Mouse (Mus musculus) monocyte, adult 59 days (primary cell): ENCODE measurements around the gene Scn5a. TPM values are rescaled to one million over a fixed set of nuclear protein-coding genes. Genes with fewer than 3 reads are reported as not detected.

Experiments
- total RNA-seq, 2 experiments: library from RNA; stranded (reverse); gene quantifications; one replicate each; pipeline ENCODE4 v1.2.4; 2023

Scn5a gene
- not detected for total RNA-seq

GRCm38 (mm10) chr9:119578636-119579438 lies at the start of gene Scn5a:
Scn5a (minus strand) TSS chr9:119579016.

GRCm38 (mm10) chr9:119444738-119445429 lies 133.9 kb downstream of the Scn5a start, which contains the start of gene Exog:
Exog (plus strand) TSS chr9:119444943.

Other genes with a start within 250 kb of the Scn5a start
- 10 to 100 TPM; 71.9 to 80.1 TPM for gene Acaa1a, start 239.3 kb downstream of the Scn5a start, total RNA-seq
- gene Myd88, start 237.6 kb downstream of the Scn5a start, total RNA-seq = 100 to 1,000 TPM; 107 to 123 TPM
- 1 to 10 TPM; 2.8 to 3.0 TPM for gene Xylb, start 221.6 kb downstream of the Scn5a start, total RNA-seq
- not detected for gene Slc22a14, start 213.5 kb downstream of the Scn5a start, total RNA-seq
- gene Acvr2b, start 176.9 kb downstream of the Scn5a start, total RNA-seq = 1 to 10 TPM; 5.4 to 7.9 TPM
- gene Exog, start 134.1 kb downstream of the Scn5a start, total RNA-seq = 1 to 10 TPM; 3.1 to 4.1 TPM
- not detected for gene Scn10a, start 140.3 kb upstream of the Scn5a start, total RNA-seq
- not detected for gene Scn11a, start 246.4 kb upstream of the Scn5a start, total RNA-seq